Mouse (Mus musculus) leukemia stem cell, adult 10-12 weeks (primary cell): Measurements from ENCODE around the gene Nsun2. TPM values are rescaled to one million over a fixed set of nuclear protein-coding genes. Genes with fewer than 3 reads are reported as not detected.

ENCODE experiments used
- polyA plus RNA-seq: library from polyadenylated mRNA; stranded (reverse); fragments of >175 nt; gene quantifications from 2 replicates; pipeline ENCODE4 v1.2.3, GENCODE M21; 2012; ENCODE audit warnings: low replicate concordance

Nsun2 gene
- polyA plus RNA-seq = 42.6 and 52.0 TPM in 2 replicates

DNA sequence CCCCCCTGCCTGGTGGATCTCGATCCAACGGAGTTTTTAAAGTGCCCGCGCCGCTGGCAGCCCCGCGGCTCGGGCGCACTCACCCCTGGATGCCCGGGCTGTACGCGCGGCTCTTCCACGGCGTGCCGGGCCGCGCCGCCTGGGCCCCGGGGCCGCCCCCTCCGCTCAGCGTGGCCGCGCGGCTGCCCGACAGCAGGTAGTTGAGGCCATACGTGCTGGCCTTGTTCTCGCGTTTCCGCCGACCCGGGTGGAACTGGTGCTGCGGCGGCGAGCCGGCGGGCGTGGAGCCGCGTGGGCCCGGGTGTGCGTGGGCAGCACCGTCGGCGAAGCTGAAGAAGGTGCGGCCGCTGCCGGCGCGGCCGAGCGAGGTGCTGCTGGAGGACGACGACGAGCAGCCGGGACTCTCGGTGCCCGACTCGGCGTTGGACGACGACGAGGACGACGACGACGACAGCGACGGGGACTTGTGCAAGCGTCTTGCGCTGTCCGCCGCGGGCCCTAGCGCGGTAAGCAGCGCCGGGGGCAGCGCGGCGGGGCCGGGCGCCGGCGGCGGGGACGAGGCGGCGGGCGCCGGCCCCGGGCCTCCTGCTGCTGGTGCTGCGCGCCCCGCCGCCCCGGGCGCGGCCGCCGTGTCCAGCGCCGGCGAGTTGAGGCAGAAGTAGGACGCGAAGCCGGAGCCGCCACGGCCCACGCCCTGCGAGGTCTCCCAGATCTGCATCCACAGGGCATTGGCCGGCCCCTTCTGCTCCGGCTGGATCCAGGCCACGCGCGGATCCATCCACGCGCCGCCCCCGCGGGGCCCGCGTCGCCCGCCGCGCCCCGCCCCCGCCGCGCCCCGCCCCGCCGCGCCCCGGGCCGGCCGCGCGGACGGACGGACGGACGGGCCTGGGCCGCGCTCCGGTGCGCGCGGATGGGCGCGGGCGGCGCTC lies at the start of gene Nsun2:
Gene Nsun2 (plus strand): TSS at position 342 of the 929 bp plus-strand sequence.

GRCm38 (mm10) chr13:69534334-69534653 lies 748 bp downstream of the Nsun2 start, which contains the start of gene Tent4a:
Tent4a (minus strand) TSS chr13:69534617.

GRCm38 (mm10) chr13:69611398-69612174 lies 78.0 kb downstream of the Nsun2 start, which contains the start of gene Srd5a1:
Srd5a1 (minus strand) TSS chr13:69611442.

Other genes starting within 250 kb of the Nsun2 start
- gene Tent4a, start 871 bp downstream of the Nsun2 start, polyA plus RNA-seq = 14.6 and 16.6 TPM in 2 replicates
- gene Srd5a1, start 77.7 kb downstream of the Nsun2 start, polyA plus RNA-seq = 0.91 and 2.9 TPM in 2 replicates
- 0.06 and 0.08 TPM in 2 replicates for gene Ube2ql1, start 206.1 kb downstream of the Nsun2 start, polyA plus RNA-seq